Mouse (Mus musculus) brain, embryonic 14.5 days (tissue): ENCODE results near the gene 2310061I04Rik.

Experiments used
- CTCF ChIP-seq: fragments of 200-500 bp; IDR thresholded peaks from 2 replicates; pipeline ENCODE4 v1.5.1; 2012; ENCODE audit warnings: inconsistent platforms, mild to moderate bottlenecking, moderate library complexity, borderline replicate concordance; ENCODE audit not compliant: insufficient read depth, insufficient read length; ENCODE audit errors: extremely low read depth
- POLR2A ChIP-seq: fragments of 200-500 bp; IDR thresholded peaks from 2 replicates; pipeline ENCODE4 v1.6.1; 2012; ENCODE audit warnings: mild to moderate bottlenecking, inconsistent platforms, borderline replicate concordance; ENCODE audit not compliant: poor library complexity, insufficient read depth, insufficient read length, severe bottlenecking; ENCODE audit errors: extremely low read depth

DNA sequence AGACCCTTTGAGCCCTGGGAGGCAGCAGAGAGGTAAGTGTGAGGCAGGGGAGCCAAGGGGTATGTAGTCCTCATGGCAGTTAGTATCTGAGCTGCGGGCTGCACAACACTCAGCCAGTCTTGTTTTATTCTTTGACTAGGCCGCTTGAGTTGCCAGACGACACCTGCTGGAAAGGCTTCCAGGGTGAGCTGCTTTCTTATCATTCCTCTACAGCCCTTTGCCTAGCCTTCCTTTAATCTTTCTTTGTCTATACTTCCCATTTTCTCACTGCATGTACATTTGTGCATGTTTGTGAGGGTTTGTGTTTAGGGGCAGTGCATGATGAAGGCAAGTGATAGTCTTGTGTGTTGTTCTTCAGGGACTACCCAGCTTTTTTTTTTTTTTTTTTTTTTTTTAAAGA lies 46.3 kb downstream of the 2310061I04Rik start:
- TF ChIP-seq POLR2A (no peak), CTCF (no peak)
